In the genomic region with DNA sequence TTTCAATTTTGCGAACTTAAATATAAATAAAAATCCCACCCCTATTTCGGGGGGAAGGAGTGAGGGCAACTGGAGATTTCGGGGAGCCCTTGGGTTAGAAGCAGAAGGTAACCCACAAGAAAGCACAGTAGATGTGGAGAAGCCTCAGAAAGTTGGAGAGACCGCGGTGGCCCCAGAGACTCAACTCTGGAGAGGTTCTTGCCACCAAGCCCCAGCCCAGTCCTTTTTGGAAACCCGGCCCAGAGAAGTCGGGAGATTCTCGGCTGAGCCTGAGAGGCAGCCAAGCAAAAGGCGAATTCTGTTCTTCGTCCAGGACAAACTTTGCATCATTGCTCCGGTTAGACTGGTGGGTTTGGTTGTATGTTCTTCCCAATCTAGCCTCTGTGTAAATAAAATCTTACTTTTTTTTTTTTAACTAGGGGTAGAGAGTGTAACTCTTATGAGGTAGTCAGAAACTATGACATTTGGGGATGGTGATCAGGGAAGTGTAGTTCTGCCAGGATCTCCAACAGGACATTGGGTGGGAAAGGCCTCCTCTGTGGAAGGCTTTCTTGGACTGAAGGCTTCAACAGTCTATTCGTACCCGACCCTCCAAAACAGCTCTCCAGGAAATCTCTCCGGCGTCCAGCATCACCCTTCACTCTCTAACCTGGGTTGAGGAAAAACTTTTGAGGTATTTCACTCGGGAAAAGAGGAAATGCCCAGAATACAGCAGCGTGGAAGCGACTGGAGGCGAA, we compare ENCODE assay signal across 19 mouse cellular contexts. TPM values are rescaled to one million over a fixed set of nuclear protein-coding genes. Genes with fewer than 3 reads are reported as not detected.
DNase-seq lines count a peak whose midpoint lies in the region; ATAC-seq and TF ChIP-seq lines count a peak whose summit lies in the region.
"Had no signal": no experiment of that assay in that cellular context is flagged by ENCODE, and none has a peak within 500 bp of the region (broad histone marks: within the 10 kb centered on the region; RNA-seq: fewer than 3 reads in every experiment).

No protein-coding gene starts in this region.

- no peaks in the 10 kb centered on the region for H3K9me3 ChIP-seq in hindbrain, embryonic 15.5 days
- no peaks in the 10 kb centered on the region for H3K9me3 ChIP-seq in midbrain, embryonic 14.5 days (ENCODE audit: control insufficient read depth, low read length)
- H3K9me3 ChIP-seq: heart, embryonic 13.5 days; limb, embryonic 15.5 days had no signal

- peak; percentile 22 to 38 for DNase-seq in cerebellum, postnatal 14 days
- no peak for DNase-seq in cerebellum, postnatal 25 days
- DNase-seq in embryo, embryonic 9.5 days (ENCODE audit: extremely low spot score) = peak; percentile 48
- peak; percentile 58 for DNase-seq in midbrain, embryonic 14.5 days
- no peak for DNase-seq in heart, adult 9 months (ENCODE audit: low spot score in 2 of 2)
- no peak for DNase-seq in left cerebral cortex, adult 2 months (ENCODE audit: extremely low spot score in 1 of 2, low spot score in 2 of 2)
- DNase-seq in lung, adult 18-20 months = no peak
- DNase-seq: kidney, adult 9 months; liver, postnatal 0 days; right cerebral cortex, postnatal 4 days had no signal

- H3K4me1 ChIP-seq in hindbrain, embryonic 15.5 days (replicated peaks) = peaks cover 31% of the 10 kb centered on the region
- no peaks in the 10 kb centered on the region for H3K4me1 ChIP-seq in midbrain, embryonic 14.5 days (ENCODE audit: control insufficient read depth, insufficient read depth, low read length)

- TF ChIP-seq CTCF in left cerebral cortex, adult 2 months (IDR thresholded peaks at IDR 0.05) = no peak

- no peak overlapping the region for H3K27ac ChIP-seq in hindbrain, embryonic 15.5 days (replicated peaks)
- peak overlapping the region; percentile 78 for H3K27ac ChIP-seq in midbrain, embryonic 14.5 days (replicated peaks; ENCODE audit: low read depth, low read length)
- no peak overlapping the region for H3K27ac ChIP-seq in left cerebral cortex, adult 2 months
- H3K27ac ChIP-seq: heart, embryonic 13.5 days; limb, embryonic 15.5 days; macrophage had no signal

- no peak overlapping the region for H3K9ac ChIP-seq in hindbrain, embryonic 15.5 days
- H3K9ac ChIP-seq in midbrain, embryonic 14.5 days (replicated peaks; ENCODE audit: low read length) = peak overlapping the region; percentile 42
- H3K9ac ChIP-seq: heart, embryonic 13.5 days; limb, embryonic 15.5 days; liver, postnatal 0 days had no signal

- intact Hi-C loops in left cerebral cortex, adult 2 months (cut with DNase I) = loop anchor here (5.0 kb wide), 1 partner anchor 727 kb away; no protein-coding TSS in a partner anchor

- 0 out of 2 replicates have a peak overlapping the region, but pooled peaks have one; percentile 17 for H3K4me3 ChIP-seq in hindbrain, embryonic 15.5 days
- H3K4me3 ChIP-seq in midbrain, embryonic 14.5 days (replicated peaks; ENCODE audit: low read depth, low read length) = peak overlapping the region; percentile 59
- no peak overlapping the region for H3K4me3 ChIP-seq in left cerebral cortex, adult 2 months
- H3K4me3 ChIP-seq: heart, embryonic 13.5 days; limb, embryonic 15.5 days had no signal

- H3K27me3 ChIP-seq in hindbrain, embryonic 15.5 days = peaks cover 66% of the 10 kb centered on the region
- peaks cover 65% of the 10 kb centered on the region for H3K27me3 ChIP-seq in midbrain, embryonic 14.5 days (ENCODE audit: control insufficient read depth, insufficient read depth, low read length)

- H3K36me3 ChIP-seq in hindbrain, embryonic 15.5 days = no peaks in the 10 kb centered on the region
- H3K36me3 ChIP-seq in midbrain, embryonic 14.5 days (ENCODE audit: control insufficient read depth, insufficient read depth, low read length) = no peaks in the 10 kb centered on the region
- H3K36me3 ChIP-seq: heart, embryonic 13.5 days; limb, embryonic 15.5 days had no signal

- no peak for ATAC-seq in hindbrain, embryonic 15.5 days (ENCODE audit: low FRiP score, low read depth)
- no peak for ATAC-seq in midbrain, embryonic 14.5 days (ENCODE audit: low FRiP score, low TSS enrichment)
- ATAC-seq: activated CD4-positive, CD25-positive, alpha-beta regulatory T cell, adult 4 months; liver, postnatal 0 days had no signal

- WGBS in hindbrain, embryonic 15.5 days = 3% methylated on average over 19 of the region's 19 CpGs
- WGBS in midbrain, embryonic 14.5 days = 2% methylated on average over 19 of the region's 19 CpGs

- H3K4me2 ChIP-seq in hindbrain, embryonic 15.5 days = peak overlapping the region; percentile 66
- H3K4me2 ChIP-seq in midbrain, embryonic 14.5 days (ENCODE audit: low read length) = peak overlapping the region; percentile 75
- H3K4me2 ChIP-seq: heart, embryonic 13.5 days; limb, embryonic 15.5 days had no signal

RNA-seq across cellular contexts. Expression of gene En1, which starts 1.5 kb away (rescaled TPM):
- 3.7 and 8.0 TPM in 2 replicates for polyA plus RNA-seq in hindbrain, embryonic 15.5 days (2015; fragmentation: Nextera tagmentation; extraction: Ambion mirVana)
- polyA plus RNA-seq in midbrain, embryonic 14.5 days (2014; fragmentation: Nextera tagmentation; extraction: Ambion mirVana) = 16.8 and 18.3 TPM in 2 replicates
- not detected for total RNA-seq in left cerebral cortex, adult 2 months (2021)
- total RNA-seq: layer of hippocampus, adult 18-20 months; left cerebral cortex, adult 18-20 months had no signal
- polyA plus RNA-seq: activated CD4-positive, CD25-positive, alpha-beta regulatory T cell, adult 4 months; frontal cortex, adult 2 months; heart, embryonic 13.5 days; liver, postnatal 0 days; macrophage; urinary bladder, adult 2 months had no signal

Comparison
In these comparisons a context has a peak if more than half of its experiments do, and no peak if none do; other contexts are left out.
1. DNase-seq: peak in cerebellum, postnatal 14 days (2 of 2), embryo, embryonic 9.5 days (single experiment) and midbrain, embryonic 14.5 days (single experiment); none in cerebellum, postnatal 25 days (0 of 2), heart, adult 9 months (0 of 2), left cerebral cortex, adult 2 months (0 of 2) and lung, adult 18-20 months (0 of 2).